Mouse (Mus musculus) hindbrain, embryonic 15.5 days (tissue): ENCODE measurements around the gene Prelp. TPM values are rescaled to one million over a fixed set of nuclear protein-coding genes. Genes with fewer than 3 reads are reported as not detected.

Experiments used
- ATAC-seq: fragments of 200-750 bp; cut with Nextera tagmentation; 2 replicates; pipeline ENCODE4 v1.8.0; 2017; ENCODE audit warnings: low read depth, moderate number of reproducible peaks, moderate TSS enrichment; ENCODE audit not compliant: low FRiP score
- H3K27ac ChIP-seq: fragments of 300-500 bp; sonication (generic); replicated peaks from 2 replicates; pipeline ENCODE4 v1.5.1; 2015; ENCODE audit warnings: mild to moderate bottlenecking, inconsistent platforms
- H3K27me3 ChIP-seq: fragments of 300-500 bp; sonication (generic); 2 replicates; pipeline ENCODE4 v1.6.1; 2015; ENCODE audit warnings: control low read depth, inconsistent platforms
- H3K36me3 ChIP-seq: fragments of 300-500 bp; sonication (generic); 2 replicates; pipeline ENCODE4 v1.6.1; 2015; ENCODE audit warnings: control low read depth, inconsistent platforms
- H3K4me1 ChIP-seq: fragments of 300-500 bp; sonication (generic); replicated peaks from 2 replicates; pipeline ENCODE4 v1.6.1; 2015; ENCODE audit warnings: control low read depth, inconsistent platforms
- H3K4me2 ChIP-seq: fragments of 300-500 bp; sonication (generic); 2 replicates; pipeline ENCODE4 v1.6.1; 2015; ENCODE audit warnings: moderate library complexity, mild to moderate bottlenecking, inconsistent platforms
- H3K4me3 ChIP-seq: fragments of 300-500 bp; sonication (generic); 2 replicates; pipeline ENCODE4 v1.5.1; 2015; ENCODE audit warnings: mild to moderate bottlenecking, inconsistent platforms
- H3K9ac ChIP-seq: fragments of 300-500 bp; sonication (generic); 2 replicates; pipeline ENCODE4 v1.6.1; 2015; ENCODE audit warnings: inconsistent platforms
- H3K9me3 ChIP-seq: fragments of 300-500 bp; sonication (generic); 2 replicates; pipeline ENCODE4 v1.6.1; 2016; ENCODE audit warnings: control low read depth, inconsistent platforms
- WGBS: fragments of 180-500 bp; shearing (Covaris S2); methylation state at CpG from one replicate; pipeline ENCODE4 v1.1.7; 2015; 5-methylcytosine and 5-hydroxymethylcytosine counted together
- polyA plus RNA-seq: library from polyadenylated mRNA; unstranded; fragments of >200 nt; fragmentation: Nextera tagmentation; extraction: Ambion mirVana; gene quantifications from 2 replicates; pipeline ENCODE4 v1.2.1, GENCODE M21; 2015

Gene Prelp
- polyA plus RNA-seq, 1 experiment from 2014 or later, result 18.0 TPM

- H3K9ac ChIP-seq, result no peak overlapping the region
- H3K9me3 ChIP-seq, result no peaks in the 10 kb centered on the region
- ATAC-seq, result no peak
- H3K27ac ChIP-seq, result peak overlapping the region; percentile 46
- 39% methylated on average over 9 of the region's 9 CpGs for WGBS
- H3K4me1 ChIP-seq, result peaks cover 8% of the 10 kb centered on the region
- H3K4me3 ChIP-seq, result no peak overlapping the region
- no peaks in the 10 kb centered on the region for H3K36me3 ChIP-seq
- H3K4me2 ChIP-seq, result peak overlapping the region; percentile 1; the same call in 1 of the 2 replicates
- H3K27me3 ChIP-seq, result no peaks in the 10 kb centered on the region
Observed at GRCm38 (mm10) chr1:133953261-133953742, 32.1 kb upstream of the Prelp start.

DNA sequence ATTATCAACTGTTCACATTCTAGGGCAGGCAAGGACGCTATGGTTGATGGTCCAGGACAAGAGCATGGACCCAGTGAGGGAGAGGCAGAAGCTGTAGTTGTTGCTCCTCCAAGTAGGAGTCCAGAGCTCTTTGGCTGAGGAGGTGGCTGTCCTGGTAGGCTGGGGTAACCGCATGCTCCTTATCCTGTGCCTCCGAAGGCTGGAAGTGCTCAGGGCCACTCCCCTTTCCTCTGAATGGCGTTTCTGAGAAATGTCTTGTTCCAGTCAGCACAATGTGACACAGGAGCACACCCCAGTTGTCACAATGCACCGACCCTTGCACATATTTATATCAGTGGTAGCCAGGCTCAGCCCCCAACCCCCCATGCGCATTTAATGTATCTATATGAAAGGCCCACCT lies 30.4 kb upstream of the Prelp start:
- no peak overlapping the region for H3K27ac ChIP-seq
- no peak overlapping the region for H3K4me2 ChIP-seq
- 70% methylated on average over 6 of the region's 6 CpGs for WGBS
- no peak overlapping the region for H3K9ac ChIP-seq
- H3K4me3 ChIP-seq, result no peak overlapping the region
- no peaks in the 10 kb centered on the region for H3K27me3 ChIP-seq
- no peak for ATAC-seq
- H3K4me1 ChIP-seq, result peaks cover 8% of the 10 kb centered on the region
- no peaks in the 10 kb centered on the region for H3K36me3 ChIP-seq
- no peaks in the 10 kb centered on the region for H3K9me3 ChIP-seq

DNA sequence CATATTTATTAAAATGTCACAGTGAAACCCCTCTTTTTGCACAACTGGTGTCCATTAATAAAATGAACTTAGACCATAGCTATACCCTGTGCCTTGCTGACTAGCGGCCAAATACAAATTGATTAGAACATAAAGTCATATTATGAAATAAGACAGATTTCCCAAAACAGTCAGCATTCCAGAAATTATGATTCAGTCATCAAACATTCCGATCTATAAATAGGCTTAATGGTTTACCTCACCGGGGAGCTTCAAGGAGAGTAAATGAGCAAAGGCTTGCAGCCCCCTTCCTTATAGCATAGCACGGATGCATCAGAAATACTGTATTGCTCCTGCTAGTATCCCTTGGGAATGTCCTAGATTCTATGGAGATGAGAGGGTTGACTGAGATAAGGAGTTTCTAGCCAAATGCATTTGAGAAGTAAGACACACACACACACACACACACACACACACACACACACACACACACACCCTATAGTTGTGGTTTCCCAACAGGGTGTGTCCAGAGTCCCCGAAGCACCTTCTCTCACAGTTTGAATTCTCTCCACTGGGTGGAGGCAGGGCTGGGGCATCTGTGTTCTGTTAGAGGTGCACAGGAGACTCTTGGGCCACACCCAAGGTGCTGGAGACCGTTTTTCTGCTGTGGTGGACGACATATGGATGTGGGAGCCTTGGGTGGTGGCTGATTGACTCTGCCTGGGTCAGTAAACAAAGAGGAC lies 29.0 kb upstream of the Prelp start:
- Histone ChIP-seq H3K4me1 (peaks cover 8% of the 10 kb centered on the region), H3K4me2 (no peak overlapping the region), H3K9ac (no peak overlapping the region), H3K36me3 (no peaks in the 10 kb centered on the region), H3K4me3 (no peak overlapping the region), H3K27me3 (no peaks in the 10 kb centered on the region), H3K27ac (no peak overlapping the region), H3K9me3 (no peaks in the 10 kb centered on the region)
- WGBS, result 70% methylated on average over 7 of the region's 7 CpGs
- ATAC-seq, result no peak

- H3K9me3 ChIP-seq, result no peaks in the 10 kb centered on the region
- WGBS, result 92% methylated on average over 3 of the region's 3 CpGs
- H3K27me3 ChIP-seq, result no peaks in the 10 kb centered on the region
- no peak overlapping the region for H3K4me3 ChIP-seq
- no peak overlapping the region for H3K9ac ChIP-seq
- H3K27ac ChIP-seq, result no peak overlapping the region
- no peaks in the 10 kb centered on the region for H3K4me1 ChIP-seq
- no peak overlapping the region for H3K4me2 ChIP-seq
- no peak for ATAC-seq
- no peaks in the 10 kb centered on the region for H3K36me3 ChIP-seq
Observed at GRCm38 (mm10) chr1:133945106-133945505, 23.9 kb upstream of the Prelp start.

- H3K4me3 ChIP-seq, result no peak overlapping the region
- H3K9ac ChIP-seq, result no peak overlapping the region
- no peaks in the 10 kb centered on the region for H3K4me1 ChIP-seq
- 83% methylated on average over 3 of the region's 3 CpGs for WGBS
- no peaks in the 10 kb centered on the region for H3K9me3 ChIP-seq
- no peaks in the 10 kb centered on the region for H3K27me3 ChIP-seq
- no peaks in the 10 kb centered on the region for H3K36me3 ChIP-seq
- no peak overlapping the region for H3K4me2 ChIP-seq
- H3K27ac ChIP-seq, result no peak overlapping the region
- no peak for ATAC-seq
Observed at GRCm38 (mm10) chr1:133941904-133942303, 20.7 kb upstream of the Prelp start.

DNA sequence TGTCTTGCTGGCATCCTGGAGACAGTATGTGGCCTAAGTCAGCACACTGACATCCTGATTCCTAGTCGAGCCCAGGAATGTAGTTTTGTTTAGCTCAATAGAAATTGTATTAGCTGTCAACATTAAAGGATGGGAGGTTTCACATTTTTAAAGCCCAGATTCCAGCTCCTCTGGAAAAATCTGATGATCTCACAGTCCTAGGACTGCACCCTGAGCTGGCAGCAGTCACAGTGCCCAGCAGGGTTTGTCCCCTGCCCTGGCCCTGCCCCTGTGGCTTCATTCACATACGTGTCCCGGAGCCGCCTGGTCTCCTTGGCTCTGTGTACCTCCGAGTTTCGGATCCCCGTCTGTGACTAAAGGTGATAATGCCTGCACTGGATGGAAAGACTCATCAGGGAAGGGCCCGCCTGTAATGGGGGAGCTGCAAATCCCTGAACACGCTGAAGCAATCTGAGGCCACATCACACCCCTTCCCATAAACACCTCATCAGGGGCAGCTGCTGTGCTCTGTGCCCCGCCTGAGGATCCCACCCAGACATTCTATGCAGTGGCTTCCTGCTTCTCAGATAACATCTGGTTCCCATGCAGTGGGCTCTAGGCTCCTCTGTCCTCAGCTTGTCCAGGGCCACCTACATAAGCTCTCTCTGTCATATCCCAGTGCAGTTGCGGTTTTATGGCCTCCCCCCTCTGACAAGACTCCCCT lies 20.1 kb upstream of the Prelp start:
- no peaks in the 10 kb centered on the region for H3K9me3 ChIP-seq
- no peaks in the 10 kb centered on the region for H3K27me3 ChIP-seq
- no peak overlapping the region for H3K4me3 ChIP-seq
- no peaks in the 10 kb centered on the region for H3K36me3 ChIP-seq
- no peak overlapping the region for H3K4me2 ChIP-seq
- H3K27ac ChIP-seq, result no peak overlapping the region
- no peak for ATAC-seq
- H3K9ac ChIP-seq, result no peak overlapping the region
- 73% methylated on average over 11 of the region's 11 CpGs for WGBS
- H3K4me1 ChIP-seq, result no peaks in the 10 kb centered on the region

GRCm38 (mm10) chr1:133940481-133941092 lies 19.4 kb upstream of the Prelp start:
- Histone ChIP-seq H3K4me2 (no peak overlapping the region), H3K4me1 (no peaks in the 10 kb centered on the region), H3K9ac (no peak overlapping the region), H3K27me3 (no peaks in the 10 kb centered on the region), H3K4me3 (no peak overlapping the region), H3K9me3 (no peaks in the 10 kb centered on the region), H3K36me3 (no peaks in the 10 kb centered on the region), H3K27ac (no peak overlapping the region)
- WGBS, result 87% methylated on average over 3 of the region's 3 CpGs
- ATAC-seq, result no peak

- WGBS, result 87% methylated on average over 8 of the region's 8 CpGs
Observed at GRCm38 (mm10) chr1:133939708-133940107, 18.5 kb upstream of the Prelp start.

GRCm38 (mm10) chr1:133936169-133936568 lies 15.0 kb upstream of the Prelp start:
- 97% methylated on average over 3 of the region's 3 CpGs for WGBS
- Histone ChIP-seq H3K27me3 (no peaks in the 10 kb centered on the region), H3K9me3 (no peaks in the 10 kb centered on the region), H3K4me2 (no peak overlapping the region), H3K4me3 (no peak overlapping the region), H3K9ac (no peak overlapping the region), H3K36me3 (no peaks in the 10 kb centered on the region), H3K4me1 (no peaks in the 10 kb centered on the region), H3K27ac (no peak overlapping the region)
- no peak for ATAC-seq

More at GRCm38 (mm10) chr1:133939708-133940107, 18.5 kb upstream of the Prelp start:
- H3K9ac ChIP-seq, result no peak overlapping the region
- no peak overlapping the region for H3K4me3 ChIP-seq
- H3K4me2 ChIP-seq, result no peak overlapping the region
- no peak overlapping the region for H3K27ac ChIP-seq
- no peaks in the 10 kb centered on the region for H3K36me3 ChIP-seq
- ATAC-seq, result no peak
- no peaks in the 10 kb centered on the region for H3K27me3 ChIP-seq
- H3K4me1 ChIP-seq, result no peaks in the 10 kb centered on the region
- H3K9me3 ChIP-seq, result no peaks in the 10 kb centered on the region

GRCm38 (mm10) chr1:133934354-133934963 lies 13.2 kb upstream of the Prelp start:
- Histone ChIP-seq H3K27me3 (no peaks in the 10 kb centered on the region), H3K9me3 (no peaks in the 10 kb centered on the region)
- ATAC-seq, result no peak

GRCm38 (mm10) chr1:133933301-133934195 lies 12.3 kb upstream of the Prelp start:
- Histone ChIP-seq H3K4me2 (no peak overlapping the region), H3K4me3 (no peak overlapping the region), H3K27ac (no peak overlapping the region), H3K36me3 (no peaks in the 10 kb centered on the region), H3K9ac (no peak overlapping the region), H3K4me1 (no peaks in the 10 kb centered on the region), H3K27me3 (no peaks in the 10 kb centered on the region), H3K9me3 (no peaks in the 10 kb centered on the region)
- WGBS, result 72% methylated on average over 14 of the region's 14 CpGs
- ATAC-seq, result no peak

More at GRCm38 (mm10) chr1:133934354-133934963, 13.2 kb upstream of the Prelp start:
- H3K27ac ChIP-seq, result no peak overlapping the region
- 76% methylated on average over 10 of the region's 10 CpGs for WGBS
- H3K4me2 ChIP-seq, result no peak overlapping the region
- H3K4me1 ChIP-seq, result no peaks in the 10 kb centered on the region
- H3K36me3 ChIP-seq, result no peaks in the 10 kb centered on the region
- no peak overlapping the region for H3K4me3 ChIP-seq
- H3K9ac ChIP-seq, result no peak overlapping the region
